Mouse (Mus musculus) embryonic facial prominence, embryonic 10.5 days (tissue): ENCODE data around the gene Tgfbr3. TPM values are rescaled to one million over a fixed set of nuclear protein-coding genes. Genes with fewer than 3 reads are reported as not detected.
"Not testable (repeated sequence)": the region's sequence is repeated elsewhere in the genome, so short reads cannot be mapped to it uniquely, and the experiment has no call there.

Experiments
- DNase-seq: peaks from one replicate; pipeline ENCODE4 v3.0.0-alpha.2; 2017; ENCODE audit warnings: low spot score
- H3K27ac ChIP-seq: fragments of 300-500 bp; sonication (generic); replicated peaks from 2 replicates; pipeline ENCODE4 v1.5.1; 2016; ENCODE audit warnings: mild to moderate bottlenecking
- H3K27me3 ChIP-seq: fragments of 300-500 bp; sonication (generic); replicated peaks from 2 replicates; pipeline ENCODE4 v1.6.1; 2016; ENCODE audit warnings: low read depth, mild to moderate bottlenecking; ENCODE audit not compliant: poor library complexity, severe bottlenecking
- H3K36me3 ChIP-seq: fragments of 300-500 bp; sonication (generic); replicated peaks from 2 replicates; pipeline ENCODE4 v1.6.1; 2016; ENCODE audit warnings: mild to moderate bottlenecking, moderate library complexity
- H3K4me1 ChIP-seq: fragments of 300-500 bp; sonication (generic); 2 replicates; pipeline ENCODE4 v1.6.1; 2016
- H3K4me3 ChIP-seq: fragments of 300-500 bp; sonication (generic); 2 replicates; pipeline ENCODE4 v1.5.1; 2016; ENCODE audit warnings: mild to moderate bottlenecking, moderate library complexity
- H3K9me3 ChIP-seq: fragments of 300-500 bp; sonication (generic); 2 replicates; pipeline ENCODE4 v1.6.1; 2016; ENCODE audit warnings: mild to moderate bottlenecking
- WGBS: fragments of 180-500 bp; shearing (Covaris S2); methylation state at CpG from one replicate; pipeline ENCODE4 v1.1.7; 2016; 5-methylcytosine and 5-hydroxymethylcytosine counted together
- polyA plus RNA-seq: library from polyadenylated mRNA; unstranded; fragments of >200 nt; fragmentation: Nextera tagmentation; extraction: Ambion mirVana; gene quantifications from 2 replicates; pipeline ENCODE4 v1.2.1, GENCODE M21; 2016

Tgfbr3 gene
- polyA plus RNA-seq, 1 experiment from 2014 or later, result 9.8 TPM

DNA sequence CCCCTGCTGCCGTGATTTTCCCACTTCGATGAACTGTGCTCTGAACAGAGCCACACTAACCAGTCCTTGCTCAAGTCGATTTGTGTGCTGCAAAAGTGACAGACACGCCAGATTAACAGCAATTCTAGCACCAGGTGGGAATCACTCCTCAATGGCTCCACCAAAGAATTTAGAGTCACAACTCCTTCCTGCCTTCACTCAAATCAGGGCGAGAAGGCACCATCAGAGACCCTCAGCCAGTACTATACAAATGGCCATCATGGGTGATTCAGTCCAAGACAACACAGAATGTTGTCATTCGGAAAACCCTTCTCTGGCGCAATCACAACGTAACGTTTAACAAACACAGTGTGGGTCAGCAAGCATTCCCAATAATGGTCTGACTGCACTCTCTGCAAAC, 60.4 kb downstream of the Tgfbr3 start:
- DNase-seq, result no peak
- Histone ChIP-seq H3K4me3 (no peak overlapping the region), H3K27ac (no peak overlapping the region; the same call in 1 of the 2 replicates)

DNA sequence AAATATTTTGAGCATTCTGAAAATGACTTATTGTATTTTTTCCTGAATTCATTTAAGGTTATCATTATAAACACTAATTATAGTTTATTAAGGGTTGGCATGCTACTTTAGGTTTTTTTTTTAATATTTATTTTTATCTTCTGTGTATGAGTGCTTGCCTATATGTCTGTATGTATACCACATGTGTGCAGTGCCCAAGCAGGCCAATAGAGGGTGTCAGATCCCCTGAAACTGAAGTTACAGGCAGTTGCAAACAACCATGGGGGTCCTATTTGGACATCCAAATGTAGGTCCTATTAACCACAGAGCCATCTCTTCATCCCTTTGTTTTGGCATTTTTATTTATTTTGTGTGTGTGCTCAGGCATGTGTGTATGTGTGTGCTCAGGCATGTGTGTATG, 61.8 kb downstream of the Tgfbr3 start:
- Histone ChIP-seq H3K4me3 (no peak overlapping the region), H3K4me1 (peaks cover 46% of the 10 kb centered on the region), H3K9me3 (0 out of 2 replicates have a peak, but pooled peaks cover 3% of the 10 kb centered on the region), H3K36me3 (no peaks in the 10 kb centered on the region; the same call in 1 of the 2 replicates), H3K27ac (no peak overlapping the region), H3K27me3 (no peaks in the 10 kb centered on the region)
- no peak for DNase-seq

More for the DNA sequence above, 60.4 kb downstream of the Tgfbr3 start:
- Histone ChIP-seq H3K4me1 (peaks cover 42% of the 10 kb centered on the region), H3K27me3 (no peaks in the 10 kb centered on the region), H3K9me3 (0 out of 2 replicates have a peak, but pooled peaks cover 3% of the 10 kb centered on the region), H3K36me3 (no peaks in the 10 kb centered on the region; the same call in 1 of the 2 replicates)
- WGBS, result 83% methylated on average over 9 of the region's 9 CpGs

DNA sequence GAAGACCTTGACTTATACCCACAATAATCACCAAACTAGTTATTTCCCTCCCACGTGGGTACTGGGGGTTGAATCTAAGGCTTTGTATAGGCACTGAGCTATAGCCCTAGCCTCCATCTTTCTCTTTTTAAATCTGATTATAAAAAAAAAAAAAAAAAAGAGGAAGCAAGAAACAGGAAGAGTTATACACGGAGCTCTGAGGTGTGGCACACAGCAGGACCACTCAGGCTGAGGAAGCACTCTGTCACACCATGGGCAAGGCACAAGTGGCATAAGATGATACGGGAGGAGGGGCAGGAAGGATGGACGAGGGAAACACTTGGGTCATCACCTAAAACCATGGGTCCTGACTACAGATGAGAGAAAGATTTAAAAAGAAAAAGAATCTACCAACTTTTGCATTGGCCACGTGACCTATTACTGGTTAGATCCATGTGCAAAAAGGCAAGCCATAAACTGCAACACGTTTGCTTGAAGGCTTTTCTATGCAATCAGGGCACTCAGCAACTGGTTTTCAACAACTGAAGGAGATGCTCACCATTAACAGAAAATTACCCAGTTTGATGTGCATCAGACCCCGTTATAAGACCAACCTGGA, 64.5 kb downstream of the Tgfbr3 start:
- 84% methylated on average over 7 of the region's 7 CpGs for WGBS

DNA sequence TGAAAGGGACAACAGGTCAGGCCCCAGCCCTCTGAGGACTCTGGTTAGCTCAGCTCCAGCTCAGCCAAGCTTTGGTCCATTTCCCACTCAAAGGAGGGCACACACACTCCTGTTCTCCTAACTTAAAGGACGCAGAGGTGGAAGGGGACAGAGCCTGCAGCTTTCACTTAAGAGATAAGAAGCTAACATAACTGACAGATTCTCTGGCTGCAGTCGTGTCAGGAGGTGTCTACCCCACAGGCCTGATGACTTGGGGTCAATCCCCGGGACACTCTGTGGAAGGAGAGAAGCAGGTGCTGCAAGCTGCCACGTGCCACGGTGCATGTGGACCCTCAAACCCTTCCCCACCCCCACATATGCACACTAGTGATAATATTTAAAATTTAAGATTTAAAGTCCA, 65.3 kb downstream of the Tgfbr3 start:
- Histone ChIP-seq H3K27ac (peak overlapping the region; percentile 21; the same call in 1 of the 2 replicates), H3K27me3 (no peaks in the 10 kb centered on the region), H3K9me3 (0 out of 2 replicates have a peak, but pooled peaks cover 3% of the 10 kb centered on the region), H3K4me1 (peaks cover 57% of the 10 kb centered on the region), H3K36me3 (no peaks in the 10 kb centered on the region; the same call in 1 of the 2 replicates), H3K4me3 (no peak overlapping the region)
- WGBS, result 72% methylated on average over 5 of the region's 5 CpGs
- no peak for DNase-seq

More for the DNA sequence above, 64.5 kb downstream of the Tgfbr3 start:
- 0 out of 2 replicates have a peak, but pooled peaks cover 3% of the 10 kb centered on the region for H3K9me3 ChIP-seq
- no peaks in the 10 kb centered on the region for H3K27me3 ChIP-seq
- H3K4me3 ChIP-seq, result no peak overlapping the region
- no peak overlapping the region for H3K27ac ChIP-seq
- DNase-seq, result no peak
- H3K4me1 ChIP-seq, result peaks cover 56% of the 10 kb centered on the region
- no peaks in the 10 kb centered on the region; the same call in 1 of the 2 replicates for H3K36me3 ChIP-seq

DNA sequence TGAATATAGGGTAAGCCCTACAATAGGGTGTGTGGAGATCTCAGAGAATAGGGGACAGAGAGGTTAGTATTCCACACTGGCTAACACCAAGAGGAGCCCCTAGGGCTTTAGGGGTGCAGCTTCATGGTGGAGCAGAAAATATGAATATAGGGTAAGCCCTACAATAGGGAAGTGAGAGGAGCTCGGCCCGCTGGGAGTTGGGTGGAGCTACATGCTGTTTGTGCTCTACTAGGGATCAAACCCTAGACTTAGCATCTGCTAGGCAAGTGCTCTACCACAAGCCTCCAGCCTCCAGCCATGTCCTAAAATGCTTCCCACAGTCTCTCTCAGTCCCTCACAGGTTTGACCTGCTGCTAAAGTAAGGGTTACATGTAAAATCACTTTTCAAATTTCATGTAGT, 65.9 kb downstream of the Tgfbr3 start:
- not testable (repeated sequence) for H3K4me3 ChIP-seq, H3K27ac ChIP-seq, DNase-seq, H3K36me3 ChIP-seq, H3K27me3 ChIP-seq, H3K9me3 ChIP-seq
- peaks cover 60% of the 10 kb centered on the region for H3K4me1 ChIP-seq
- 93% methylated on average over 2 of the region's 2 CpGs for WGBS

DNA sequence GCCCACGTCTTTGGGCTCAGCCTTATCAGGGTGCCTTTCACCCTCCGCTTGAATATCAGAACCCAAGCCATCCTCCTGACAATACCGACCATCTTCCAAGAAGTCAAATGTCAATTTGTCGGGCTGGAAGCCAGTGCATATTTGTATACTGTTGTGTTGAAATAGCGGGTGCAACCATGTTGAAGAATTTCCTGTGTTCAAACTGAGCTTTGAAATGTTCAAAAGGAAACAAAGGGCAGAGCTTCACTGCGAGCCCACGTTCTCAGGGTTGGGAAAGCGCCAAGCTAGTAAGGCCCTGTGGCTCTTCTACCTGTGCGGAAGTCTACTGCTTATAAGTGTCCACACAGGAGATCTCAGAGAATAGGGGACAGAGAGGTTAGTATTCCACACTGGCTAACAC, 66.4 kb downstream of the Tgfbr3 start:
- H3K27ac ChIP-seq, result peak overlapping the region; percentile 41; the same call in 1 of the 2 replicates
- 84% methylated on average over 9 of the region's 9 CpGs for WGBS
- no peak overlapping the region for H3K4me3 ChIP-seq
- 0 out of 2 replicates have a peak, but pooled peaks cover 3% of the 10 kb centered on the region for H3K9me3 ChIP-seq
- H3K36me3 ChIP-seq, result no peaks in the 10 kb centered on the region; the same call in 1 of the 2 replicates
- no peak for DNase-seq
- peaks cover 61% of the 10 kb centered on the region for H3K4me1 ChIP-seq
- H3K27me3 ChIP-seq, result no peaks in the 10 kb centered on the region

DNA sequence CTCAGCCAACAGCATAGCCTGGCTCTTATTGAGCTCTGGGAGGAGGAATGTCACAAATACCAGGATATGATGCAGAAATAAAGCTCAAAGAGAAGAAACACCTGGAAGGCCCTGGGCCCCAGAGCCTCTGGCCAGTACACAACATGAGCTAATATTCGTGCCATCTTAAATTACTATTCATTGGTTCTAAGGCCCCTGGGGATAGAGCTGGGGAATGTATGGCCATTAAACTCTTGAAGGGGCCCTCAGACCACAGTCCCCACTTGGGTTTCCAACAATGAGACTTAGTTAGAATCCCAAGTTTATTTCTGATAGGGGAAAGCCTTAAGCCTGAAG, 66.8 kb downstream of the Tgfbr3 start:
- H3K36me3 ChIP-seq, result no peaks in the 10 kb centered on the region; the same call in 1 of the 2 replicates
- 0 out of 2 replicates have a peak, but pooled peaks cover under 1% of the 10 kb centered on the region for H3K9me3 ChIP-seq
- no peak for DNase-seq
- peak overlapping the region; percentile 41; the same call in 1 of the 2 replicates for H3K27ac ChIP-seq
- WGBS, result 45% methylated on average over 1 of the region's 1 CpGs
- peaks cover 65% of the 10 kb centered on the region for H3K4me1 ChIP-seq
- H3K4me3 ChIP-seq, result no peak overlapping the region
- H3K27me3 ChIP-seq, result no peaks in the 10 kb centered on the region

DNA sequence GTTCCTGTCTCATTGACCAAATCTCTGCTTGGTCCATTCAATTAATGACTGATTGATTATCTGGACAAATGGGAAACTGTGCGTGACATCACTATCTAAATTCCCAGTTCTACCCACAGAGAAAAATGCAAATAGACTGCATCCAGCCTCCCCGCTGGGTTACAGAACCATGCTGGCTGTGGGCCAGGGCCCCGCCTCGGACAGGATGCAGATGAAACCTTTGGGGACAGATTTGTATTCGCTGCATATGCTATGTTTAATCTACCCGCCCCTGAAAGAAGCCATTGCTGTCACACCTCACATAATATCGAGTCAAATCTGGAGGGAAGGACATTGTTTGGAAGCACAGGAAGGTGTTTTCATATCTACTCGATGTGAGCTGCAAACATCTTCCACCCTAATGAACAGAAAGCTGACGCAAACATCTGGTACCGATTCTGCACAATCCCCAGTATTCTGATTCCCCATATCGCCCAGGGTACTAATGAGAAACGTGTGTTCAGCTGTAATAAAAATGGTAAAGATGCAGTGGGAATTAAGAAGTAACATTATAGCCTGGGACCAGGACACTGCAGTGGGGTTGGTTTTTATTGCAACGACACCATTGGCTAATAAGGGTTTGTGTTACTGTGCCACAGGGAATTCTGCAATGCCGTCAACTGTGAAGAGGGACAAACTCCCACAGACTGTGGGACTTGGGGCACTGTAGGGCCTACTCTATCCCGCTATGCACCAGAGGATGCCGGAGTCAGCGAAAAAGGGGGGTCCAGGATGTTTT, 67.3 kb downstream of the Tgfbr3 start:
- H3K27me3 ChIP-seq, result no peaks in the 10 kb centered on the region
- H3K4me3 ChIP-seq, result no peak overlapping the region; the same call in 1 of the 2 replicates
- H3K36me3 ChIP-seq, result no peaks in the 10 kb centered on the region
- peaks cover 71% of the 10 kb centered on the region for H3K4me1 ChIP-seq
- H3K9me3 ChIP-seq, result no peaks in the 10 kb centered on the region
- peak; percentile 61 for DNase-seq
- 52% methylated on average over 17 of the region's 17 CpGs for WGBS
- H3K27ac ChIP-seq, result peak overlapping the region; percentile 60; the same call in 1 of the 2 replicates

DNA sequence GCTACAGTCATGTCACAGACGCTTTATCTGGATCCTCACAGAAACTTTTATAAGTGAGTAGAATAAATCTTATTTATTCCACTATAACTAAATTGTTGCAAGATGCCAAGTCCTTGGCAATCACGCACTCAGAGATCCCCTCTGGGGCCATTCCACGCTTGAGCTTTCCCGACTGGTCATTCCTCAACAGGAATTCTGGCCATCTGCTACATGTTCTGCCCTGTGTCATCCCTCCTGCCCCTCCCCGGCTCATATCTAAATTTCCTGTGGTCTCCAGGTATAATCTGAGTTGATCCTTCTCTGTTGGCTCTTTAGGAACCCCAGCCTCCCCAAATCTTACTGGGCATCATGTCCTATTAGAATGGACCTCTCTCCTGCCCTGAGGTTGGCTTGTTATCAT, 68.5 kb downstream of the Tgfbr3 start:
- H3K36me3 ChIP-seq, result no peaks in the 10 kb centered on the region
- H3K27ac ChIP-seq, result peak overlapping the region; percentile 60; the same call in 1 of the 2 replicates
- peaks cover 64% of the 10 kb centered on the region for H3K4me1 ChIP-seq
- no peaks in the 10 kb centered on the region for H3K9me3 ChIP-seq
- 68% methylated on average over 5 of the region's 5 CpGs for WGBS
- H3K4me3 ChIP-seq, result no peak overlapping the region
- H3K27me3 ChIP-seq, result no peaks in the 10 kb centered on the region
- DNase-seq, result no peak

DNA sequence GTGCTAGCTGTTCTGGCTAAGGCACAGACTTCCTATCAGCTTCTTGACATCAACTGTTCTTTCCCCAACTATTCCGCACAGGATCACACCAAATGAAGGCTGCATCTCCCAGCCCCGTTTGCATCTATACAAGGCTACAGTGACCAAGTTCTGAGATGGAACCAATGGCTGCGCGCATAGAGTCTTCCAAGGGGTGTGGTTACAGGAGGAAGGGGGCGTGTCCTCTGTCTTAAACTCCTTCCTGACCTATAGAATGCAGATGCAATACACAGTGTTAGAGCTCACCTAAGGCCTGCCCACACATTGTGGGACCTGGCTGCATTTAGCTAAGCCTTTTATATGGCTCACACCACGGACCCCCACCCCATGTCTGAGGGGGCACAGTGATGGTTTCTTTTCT, 69.5 kb downstream of the Tgfbr3 start:
- peaks cover 61% of the 10 kb centered on the region for H3K4me1 ChIP-seq
- 69% methylated on average over 6 of the region's 6 CpGs for WGBS
- no peaks in the 10 kb centered on the region for H3K27me3 ChIP-seq
- H3K9me3 ChIP-seq, result no peaks in the 10 kb centered on the region
- H3K27ac ChIP-seq, result 0 out of 2 replicates have a peak overlapping the region, but pooled peaks have one; percentile 8
- DNase-seq, result no peak
- H3K36me3 ChIP-seq, result no peaks in the 10 kb centered on the region
- no peak overlapping the region for H3K4me3 ChIP-seq

DNA sequence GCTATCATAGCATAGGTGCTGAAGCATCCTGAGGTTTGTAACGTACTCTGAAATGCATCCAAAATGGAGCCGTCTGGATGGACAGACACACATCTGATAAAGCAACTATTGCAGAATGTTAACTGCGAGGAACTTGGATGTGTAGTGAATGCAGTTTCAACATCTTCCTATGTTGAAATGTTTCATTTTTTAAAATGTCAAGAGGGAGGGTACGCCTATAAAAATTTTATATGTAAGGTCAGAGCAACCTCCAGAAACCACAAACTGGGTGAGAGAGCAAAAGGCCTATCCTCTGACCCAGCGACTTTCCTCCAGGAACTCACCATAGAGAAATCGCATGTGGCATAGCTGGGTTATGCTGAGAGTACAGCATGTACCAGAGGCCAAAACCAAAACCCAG, 70.1 kb downstream of the Tgfbr3 start:
- 92% methylated on average over 6 of the region's 6 CpGs for WGBS
- no peak overlapping the region for H3K4me3 ChIP-seq
- peaks cover 4% of the 10 kb centered on the region; the same call in 1 of the 2 replicates for H3K36me3 ChIP-seq
- H3K9me3 ChIP-seq, result no peaks in the 10 kb centered on the region
- H3K4me1 ChIP-seq, result peaks cover 63% of the 10 kb centered on the region
- no peak overlapping the region for H3K27ac ChIP-seq
- DNase-seq, result no peak
- H3K27me3 ChIP-seq, result no peaks in the 10 kb centered on the region

DNA sequence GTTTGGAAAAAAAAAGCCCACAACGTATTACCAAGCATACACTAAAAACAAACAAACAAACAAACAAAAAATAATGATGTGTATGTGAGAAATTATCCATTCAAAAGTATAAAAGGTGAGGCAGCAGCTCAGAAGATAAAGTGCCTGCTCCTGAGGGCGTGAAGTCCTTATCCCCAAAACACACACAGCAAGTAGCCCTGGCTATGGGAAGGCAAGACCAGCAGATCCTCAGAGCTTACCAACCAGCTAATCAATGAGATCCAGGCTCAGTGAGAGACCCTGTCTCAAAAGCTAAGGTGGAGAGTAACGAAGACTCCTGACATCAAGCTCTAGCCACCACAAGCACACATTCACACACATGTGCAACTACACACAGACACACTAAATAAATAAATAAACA, 70.8 kb downstream of the Tgfbr3 start:
- WGBS, result 81% methylated on average over 3 of the region's 3 CpGs

More for the DNA sequence above, 70.8 kb downstream of the Tgfbr3 start:
- Histone ChIP-seq H3K9me3 (no peaks in the 10 kb centered on the region), H3K36me3 (peaks cover 6% of the 10 kb centered on the region; the same call in 1 of the 2 replicates), H3K27me3 (no peaks in the 10 kb centered on the region), H3K4me1 (peaks cover 61% of the 10 kb centered on the region), H3K4me3 (no peak overlapping the region), H3K27ac (no peak overlapping the region)
- no peak for DNase-seq
